Mouse (Mus musculus) CH12.LX (cell line): ENCODE results near the gene Dmtf1. TPM values are rescaled to one million over a fixed set of nuclear protein-coding genes. Genes with fewer than 3 reads are reported as not detected.
A peak's percentile ranks its signal among the peaks of the same experiment; 100 is the strongest.

Source experiments
- DNase-seq: peaks from one replicate; pipeline ENCODE4 v3.0.0-alpha.2; 2013; ENCODE audit errors: extremely low read depth
- H3K27ac ChIP-seq: 2 replicates; pipeline ENCODE4 v1.5.1; 2012; ENCODE audit warnings: low read depth, mild to moderate bottlenecking, control low read depth, moderate library complexity; ENCODE audit not compliant: insufficient read depth
- H3K27me3 ChIP-seq: replicated peaks from 2 replicates; pipeline ENCODE3; 2012; ENCODE audit warnings: inconsistent platforms
- H3K36me3 ChIP-seq, 2 experiments: replicated peaks in 1 of 2; 2 replicates each; pipeline versions ENCODE3 to v1.6.1; 2012; ENCODE audit warnings: inconsistent platforms in 1 of 2, low read length in 1 of 2, mild to moderate bottlenecking in 1 of 2, mixed read lengths in 1 of 2, moderate library complexity in 1 of 2; ENCODE audit not compliant: control insufficient read depth in 1 of 2, insufficient read depth in 1 of 2
- H3K4me1 ChIP-seq, 2 experiments: 2 replicates each; pipeline ENCODE4 v1.6.1; 2012; ENCODE audit warnings: inconsistent platforms in 1 of 2, moderate library complexity in 1 of 2; ENCODE audit not compliant: insufficient read depth in 2 of 2, control insufficient read depth in 1 of 2
- H3K4me2 ChIP-seq: 2 replicates; pipeline ENCODE4 v1.6.1; 2012; ENCODE audit warnings: low read depth, mild to moderate bottlenecking, control low read depth; ENCODE audit not compliant: poor library complexity, insufficient read depth, severe bottlenecking
- H3K4me3 ChIP-seq, 3 experiments: fragments of 150-350 bp in 1 of 3; sonication (generic) in 1 of 3; replicated peaks in 1 of 3; 2 replicates each; pipeline versions ENCODE3 to v1.5.1; 2011 to 2012; ENCODE audit warnings: low read depth in 2 of 3, low read length in 2 of 3, mild to moderate bottlenecking in 2 of 3, moderate library complexity in 2 of 3, control low read depth in 1 of 3, improper control_type of control experiment in 1 of 3, inconsistent platforms in 1 of 3, mixed read lengths in 1 of 3; ENCODE audit not compliant: poor library complexity in 1 of 3
- H3K79me2 ChIP-seq: replicated peaks from 2 replicates; pipeline ENCODE4 v1.6.1; 2012; ENCODE audit warnings: mild to moderate bottlenecking, moderate library complexity; ENCODE audit not compliant: control insufficient read depth, poor library complexity, insufficient read depth, severe bottlenecking; ENCODE audit errors: extremely low read depth
- H3K9ac ChIP-seq: 2 replicates; pipeline ENCODE4 v1.6.1; 2012; ENCODE audit warnings: low read depth, mild to moderate bottlenecking, control low read depth, moderate library complexity; ENCODE audit not compliant: insufficient read depth
- H3K9me3 ChIP-seq: replicated peaks from 2 replicates; pipeline ENCODE3; 2012; ENCODE audit warnings: low read length, inconsistent platforms, mixed read lengths
- CTCF ChIP-seq, 2 experiments: IDR thresholded peaks in 1 of 2; conservative IDR thresholded peaks in 1 of 2; 2 replicates each; pipeline ENCODE4 v1.5.1; 2011 to 2012; ENCODE audit warnings: low read depth in 2 of 2, low read length in 2 of 2, improper control_type of control experiment in 1 of 2, inconsistent platforms in 1 of 2, mild to moderate bottlenecking in 1 of 2, moderate library complexity in 1 of 2
- ETS1 ChIP-seq: conservative IDR thresholded peaks from 2 replicates; pipeline ENCODE4 v1.6.1; 2012; ENCODE audit warnings: low read depth, mild to moderate bottlenecking, inconsistent platforms, low read length, improper control_type of control experiment, moderate library complexity
- GABPA ChIP-seq: IDR thresholded peaks from 2 replicates; pipeline ENCODE4 v1.6.1; 2012; ENCODE audit warnings: low read depth, low read length, improper control_type of control experiment, inconsistent platforms; ENCODE audit not compliant: insufficient replicate concordance
- HCFC1 ChIP-seq: IDR thresholded peaks from 2 replicates; pipeline ENCODE4 v1.6.1; 2012; ENCODE audit warnings: low read depth, mild to moderate bottlenecking, inconsistent platforms, low read length, improper control_type of control experiment
- IRF4 ChIP-seq: IDR thresholded peaks from 2 replicates; pipeline ENCODE4 v1.6.1; 2014; ENCODE audit warnings: low read depth, mild to moderate bottlenecking, inconsistent platforms, low read length, improper control_type of control experiment
- MAFK ChIP-seq: IDR thresholded peaks from 2 replicates; pipeline ENCODE4 v1.6.1; 2011; ENCODE audit warnings: low read length, improper control_type of control experiment; ENCODE audit not compliant: insufficient replicate concordance
- MAX ChIP-seq: IDR thresholded peaks from 2 replicates; pipeline ENCODE4 v1.6.1; 2011; ENCODE audit warnings: low read length, improper control_type of control experiment
- MXI1 ChIP-seq: IDR thresholded peaks from 2 replicates; pipeline ENCODE4 v1.6.1; 2011; ENCODE audit warnings: mild to moderate bottlenecking, low read depth, low read length, improper control_type of control experiment
- PAX5 ChIP-seq: IDR thresholded peaks from 2 replicates; pipeline ENCODE4 v1.6.1; 2012; ENCODE audit warnings: low read length, inconsistent platforms, mixed read lengths
- POLR2A ChIP-seq: IDR thresholded peaks from 2 replicates; pipeline ENCODE4 v1.6.1; 2011; ENCODE audit warnings: low read depth, mild to moderate bottlenecking, improper control_type of control experiment, low read length
- RCOR1 ChIP-seq: conservative IDR thresholded peaks from 2 replicates; pipeline ENCODE4 v1.6.1; 2012; ENCODE audit warnings: low read depth, mild to moderate bottlenecking, inconsistent platforms, low read length, improper control_type of control experiment
- SMC3 ChIP-seq: IDR thresholded peaks from 2 replicates; pipeline ENCODE4 v1.6.1; 2011; ENCODE audit warnings: low read depth, low read length, improper control_type of control experiment
- ZMIZ1 ChIP-seq: IDR thresholded peaks from 2 replicates; pipeline ENCODE4 v1.6.1; 2012; ENCODE audit warnings: low read depth, mild to moderate bottlenecking, inconsistent platforms, low read length, improper control_type of control experiment
- dilution Hi-C: fragments of 300-500 bp; cut with MboI; formaldehyde crosslinking; loops from 2 replicates; pipeline ENCODE4 v1.14.3; 2020; ENCODE audit warnings: low sequenced_read_pairs; ENCODE audit not compliant: extremely low pct_unique_long_range_greater_than_20kb, extremely low pct_ligation_motif_present
- in situ Hi-C: fragments of 300-500 bp; cut with MboI; formaldehyde crosslinking; loops from 3 replicates; pipeline ENCODE4 v1.14.3; 2019; ENCODE audit warnings: low sequenced_read_pairs, low pct_ligation_motif_present, low pct_unique_long_range_greater_than_20kb, mixed read lengths
- polyA plus RNA-seq: library from polyadenylated mRNA; unstranded; fragments of >175 nt; gene quantifications from 2 replicates; pipeline ENCODE4 v1.2.1, GENCODE M21; 2012; ENCODE audit warnings: low read depth; ENCODE audit not compliant: insufficient read length
- total RNA-seq, 2 experiments: library from RNA; depleted of rRNA; stranded (reverse); fragments of 300-350 nt in 1 of 2; fragments of >200 nt in 1 of 2; gene quantifications; 2 replicates each; pipeline ENCODE4 v1.2.3; 2012 to 2014

Dmtf1 gene
- total and polyA plus RNA-seq, 3 experiments = 18.1 to 36.8 (median 30.6) TPM

DNA sequence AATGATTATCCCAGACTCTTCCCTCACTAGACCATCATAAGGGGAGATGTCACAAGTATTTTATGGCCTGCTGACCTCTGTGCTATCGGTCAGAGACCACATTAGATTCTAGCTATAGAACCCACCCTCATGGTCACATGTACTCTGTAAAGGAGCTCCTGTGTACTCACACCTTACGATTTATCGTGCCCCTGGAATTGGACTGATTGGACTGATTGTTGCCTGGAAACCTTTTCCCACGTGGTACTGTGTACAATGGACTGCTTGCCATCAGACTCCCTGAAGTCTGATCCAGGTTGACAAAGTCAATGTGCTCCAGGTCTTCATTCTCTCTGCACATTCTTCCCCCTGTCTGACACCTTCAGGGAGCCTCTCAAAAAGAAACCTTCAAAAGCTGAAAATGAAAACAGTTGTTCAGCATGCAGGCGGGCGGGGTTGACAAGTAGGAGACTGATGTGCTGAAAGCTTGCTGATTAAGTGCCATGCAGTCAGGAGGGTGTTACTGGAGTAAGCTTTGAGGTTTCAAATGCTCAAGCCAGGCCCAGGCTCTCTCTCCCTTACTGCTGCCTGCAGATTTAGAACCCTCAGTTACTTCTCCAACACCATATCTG is 91.9 kb downstream of the Dmtf1 start:
- dilution Hi-C loops = no loop called here
- peaks cover 8 to 17% of the 10 kb centered on the region in 2 experiments for H3K4me1 ChIP-seq
- H3K4me3 ChIP-seq = no peak overlapping the region
- no peak overlapping the region for H3K4me2 ChIP-seq
- H3K27ac ChIP-seq = no peak overlapping the region
- in situ Hi-C loops = loop anchor here (10.0 kb wide), 1 partner anchor 45 kb away; no protein-coding TSS in a partner anchor
- H3K9me3 ChIP-seq = no peaks in the 10 kb centered on the region
- no peaks in the 10 kb centered on the region for H3K27me3 ChIP-seq
- TF ChIP-seq RCOR1 = no peak
- no peak for TF ChIP-seq MAFK
- TF ChIP-seq IRF4 = no peak
- TF ChIP-seq PAX5 = no peak
- no peak for TF ChIP-seq SMC3
- no peak for TF ChIP-seq ETS1
- TF ChIP-seq MXI1 = no peak
- no peak for TF ChIP-seq HCFC1
- no peak for DNase-seq
- no peaks in the 10 kb centered on the region for H3K36me3 ChIP-seq
- no peak overlapping the region for H3K9ac ChIP-seq
- H3K79me2 ChIP-seq = no peaks in the 10 kb centered on the region

DNA sequence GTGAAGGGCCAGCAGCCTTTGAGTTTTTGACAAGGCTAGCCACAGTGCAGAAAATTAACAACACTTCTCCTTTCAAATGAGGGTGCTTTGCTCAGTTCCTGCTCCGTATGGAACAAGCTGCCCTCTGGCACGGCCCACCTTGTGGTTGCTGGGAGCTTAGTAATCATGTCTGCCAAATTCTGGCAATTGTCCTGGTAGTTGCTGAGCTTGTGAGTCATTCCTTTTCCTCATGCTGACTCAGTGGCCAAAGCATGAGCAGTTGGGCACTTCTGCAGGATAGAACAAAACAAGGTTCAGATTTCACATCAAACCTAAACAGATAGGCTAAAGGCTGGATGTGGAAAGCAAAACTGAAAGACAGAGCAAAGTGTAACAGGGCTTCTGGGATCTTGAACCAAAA is 92.7 kb downstream of the Dmtf1 start:
- Histone ChIP-seq H3K27ac (no peak overlapping the region), H3K9me3 (no peaks in the 10 kb centered on the region), H3K27me3 (no peaks in the 10 kb centered on the region), H3K36me3 (no peaks in the 10 kb centered on the region), H3K4me1 (peaks cover 6 to 20% of the 10 kb centered on the region in 2 experiments), H3K4me3 (no peak overlapping the region), H3K4me2 (no peak overlapping the region), H3K79me2 (no peaks in the 10 kb centered on the region), H3K9ac (no peak overlapping the region)
- dilution Hi-C loops (no loop called here), in situ Hi-C loops (loop anchor here (10.0 kb wide), 1 partner anchor 46 kb away; no protein-coding TSS in a partner anchor)
- TF ChIP-seq ZMIZ1 (no peak), MAX (no peak), CTCF (conservative IDR thresholded peaks at IDR 0.05 in 1 of 2, IDR thresholded peaks at IDR 0.05 in 1 of 2; ENCODE audit: low read depth in 2 of 2, low read length in 2 of 2) (no peak), GABPA (no peak), IRF4 (peak; percentile 12; the same call in 1 of the 2 replicates), POLR2A (no peak), MAFK (0 out of 2 replicates have a peak, but pooled peaks have one; percentile 12)
- DNase-seq = no peak

Other genes starting within 250 kb of the Dmtf1 start
- 12.4 and 13.4 TPM in 2 replicates for gene Crot, start 164.5 kb downstream of the Dmtf1 start, total RNA-seq (2012; rRNA removed)
- 18.2 and 22.4 TPM in 2 replicates for gene Crot, start 164.5 kb downstream of the Dmtf1 start, total RNA-seq (2014; rRNA removed)
- gene Crot, start 164.5 kb downstream of the Dmtf1 start, polyA plus RNA-seq = 12.0 and 13.5 TPM in 2 replicates
- gene Tmem243, start 61.1 kb downstream of the Dmtf1 start, total RNA-seq (2012; rRNA removed) = 56.2 and 74.7 TPM in 2 replicates
- 102 and 107 TPM in 2 replicates for gene Tmem243, start 61.1 kb downstream of the Dmtf1 start, total RNA-seq (2014; rRNA removed)
- gene Tmem243, start 61.1 kb downstream of the Dmtf1 start, polyA plus RNA-seq = 70.6 and 87.0 TPM in 2 replicates
- gene 9330182L06Rik, start 104.3 kb upstream of the Dmtf1 start, total RNA-seq (2012; rRNA removed) = not detected in 2 replicates
- gene 9330182L06Rik, start 104.3 kb upstream of the Dmtf1 start, total RNA-seq (2014; rRNA removed) = not detected in 2 replicates
- not detected in 2 replicates for gene 9330182L06Rik, start 104.3 kb upstream of the Dmtf1 start, polyA plus RNA-seq